Mouse (Mus musculus) kidney, embryonic 14.5 days (tissue): ENCODE results near the gene Epm2aip1. TPM values are rescaled to one million over a fixed set of nuclear protein-coding genes. Genes with fewer than 3 reads are reported as not detected.

ENCODE experiments used
- polyA plus RNA-seq: library from polyadenylated mRNA; unstranded; fragments of >200 nt; fragmentation: Nextera tagmentation; extraction: Ambion mirVana; gene quantifications from 2 replicates; pipeline ENCODE4 v1.2.1, GENCODE M21; 2014

The Epm2aip1 gene
- polyA plus RNA-seq, 1 experiment from 2014 or later = 36.5 TPM

Other genes starting within 250 kb of the Epm2aip1 start
- 0.61 and 0.83 TPM in 2 replicates for gene Ccrl2, start 214.4 kb upstream of the Epm2aip1 start, polyA plus RNA-seq
- 29.6 and 37.8 TPM in 2 replicates for gene Lrrfip2, start 154.3 kb upstream of the Epm2aip1 start, polyA plus RNA-seq
- 27.2 and 40.1 TPM in 2 replicates for gene Mlh1, start 138 bp upstream of the Epm2aip1 start, polyA plus RNA-seq
- 0.24 and 0.31 TPM in 2 replicates for gene Trank1, start 39.8 kb downstream of the Epm2aip1 start, polyA plus RNA-seq
- 1.0 and 2.0 TPM in 2 replicates for gene Dclk3, start 167.2 kb downstream of the Epm2aip1 start, polyA plus RNA-seq